Mouse (Mus musculus) c-Kit-negative CD71-positive TER-119-positive erythroid progenitor cells, embryonic 14.5 days (primary cell): ENCODE measurements at regions not wholly inside any gene's neighbourhood (a gene's known extent, or its start where the extent isn't known, plus 50 kb on each side); places are given as distances from the start of the nearest gene placed in this dataset.

Experiments used
- DNase-seq: peaks from one replicate; pipeline ENCODE4 v3.0.0-alpha.2; 2013; ENCODE audit warnings: low read depth, low spot score

- peak; percentile 17 for DNase-seq
Measured at GRCm38 (mm10) chr8:93591608-93592301, 56.1 kb upstream of the Ces5a start.

- DNase-seq = no peak
Measured at GRCm38 (mm10) chr8:93592302-93592651, 56.6 kb upstream of the Ces5a start.

GRCm38 (mm10) chr8:93598613-93599121 lies 63.0 kb upstream of the Ces5a start:
- no peak for DNase-seq

- DNase-seq = no peak
Measured at GRCm38 (mm10) chr8:93599306-93599705, 63.7 kb upstream of the Ces5a start.

DNA sequence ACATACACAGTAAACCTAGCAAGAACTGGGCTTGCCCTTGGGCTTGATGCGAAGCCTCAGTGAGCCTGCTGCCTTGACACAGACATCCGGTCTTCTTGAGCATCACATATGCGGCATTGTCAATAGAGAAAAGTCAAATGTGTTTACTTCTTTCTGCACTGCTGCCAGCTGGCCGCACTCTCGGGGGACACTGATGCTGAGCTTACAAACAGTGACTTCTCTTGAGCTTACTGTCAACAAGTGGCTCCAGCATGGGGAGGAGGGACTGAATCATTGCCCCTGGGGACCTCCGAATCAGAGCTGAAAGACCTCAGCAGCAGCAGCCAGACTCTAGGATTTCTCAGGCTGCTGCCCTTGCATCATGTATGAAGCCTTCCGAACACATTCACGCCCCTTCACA lies 64.1 kb upstream of the Ces5a start:
- DNase-seq = no peak

DNA sequence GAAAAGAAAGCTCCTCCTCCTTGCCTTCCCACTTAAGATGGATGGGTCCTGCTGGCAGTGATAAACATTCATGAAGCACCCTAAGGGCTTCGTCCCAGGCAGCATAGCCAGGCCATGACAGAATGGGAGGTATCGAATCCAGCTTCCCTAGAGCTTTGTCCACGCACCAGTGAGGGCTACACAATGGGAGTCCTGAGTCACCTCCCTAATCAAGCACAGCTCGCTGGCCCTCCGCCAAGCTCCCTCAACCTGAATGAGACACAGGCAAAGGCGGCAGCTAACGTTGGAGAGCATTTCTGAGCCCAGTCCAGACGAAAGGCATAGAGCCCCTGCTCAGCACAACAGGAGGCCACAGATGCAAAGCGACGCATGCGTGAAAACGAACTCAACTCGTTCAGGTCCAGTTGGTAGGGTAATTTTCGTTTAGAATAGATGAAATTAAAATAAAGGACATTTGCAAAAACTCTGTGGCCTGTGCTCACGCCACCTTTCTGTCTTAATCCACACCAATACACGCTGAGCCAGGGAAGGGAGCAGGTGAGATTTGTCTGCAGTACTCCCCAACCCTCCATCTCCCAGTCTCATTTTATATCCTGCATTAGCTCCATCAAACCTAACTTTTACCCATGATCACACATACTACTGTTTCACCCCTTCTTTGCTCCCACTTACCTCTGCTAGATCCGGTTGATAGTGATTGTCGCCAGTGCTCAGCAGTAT lies 91.3 kb upstream of the Ces5a start:
- no peak for DNase-seq

DNA sequence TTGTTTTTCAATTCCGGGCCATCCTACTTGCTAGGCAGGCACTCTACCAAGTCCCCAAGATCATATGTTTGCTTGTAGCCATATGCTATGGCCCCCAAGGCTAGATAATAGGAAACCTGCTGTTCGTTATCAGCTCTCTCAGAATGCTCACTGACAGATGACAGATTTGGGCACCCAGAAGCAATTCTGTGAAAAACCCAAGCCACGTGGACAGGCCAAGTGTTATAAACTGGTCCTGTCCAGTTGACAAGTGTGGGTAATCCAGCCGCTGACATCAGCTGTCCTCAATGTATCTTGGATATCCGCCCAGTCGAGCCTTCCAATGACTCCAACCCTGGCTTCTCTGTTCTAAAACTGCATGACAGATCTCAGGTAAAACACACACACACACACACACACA lies 92.0 kb upstream of the Ces5a start:
- DNase-seq = no peak

GRCm38 (mm10) chr8:93632896-93633295 lies 97.3 kb upstream of the Ces5a start:
- DNase-seq = no peak

DNA sequence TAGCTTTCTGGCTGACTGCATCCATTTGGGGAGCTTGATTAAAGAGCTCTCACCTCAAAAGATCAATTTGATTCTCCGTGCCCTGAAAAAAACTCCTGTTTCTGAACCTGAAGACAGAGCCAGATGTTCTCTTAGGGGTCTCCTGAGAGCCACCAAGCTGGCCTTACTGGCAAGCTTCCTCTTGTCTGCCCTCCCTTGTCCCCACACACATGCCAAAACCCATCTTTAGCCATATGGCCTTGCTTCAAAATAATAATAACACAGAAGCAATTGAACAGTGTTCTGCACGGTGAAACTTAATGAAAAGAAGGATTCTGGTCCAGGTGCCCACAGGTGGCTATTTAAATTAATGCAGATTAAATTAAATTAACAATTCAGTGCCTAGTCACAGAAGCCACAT lies 107.1 kb upstream of the Ces5a start:
- DNase-seq = no peak

- no peak for DNase-seq
Measured at GRCm38 (mm10) chr8:93643471-93644215, 108.0 kb upstream of the Ces5a start.

- no peak for DNase-seq
Measured at GRCm38 (mm10) chr8:93653421-93653820, 117.8 kb upstream of the Ces5a start.

GRCm38 (mm10) chr8:93653913-93654705 lies 118.5 kb upstream of the Ces5a start:
- DNase-seq = no peak

- DNase-seq = no peak
Measured at GRCm38 (mm10) chr8:93655752-93656151, 120.1 kb upstream of the Ces5a start.

DNA sequence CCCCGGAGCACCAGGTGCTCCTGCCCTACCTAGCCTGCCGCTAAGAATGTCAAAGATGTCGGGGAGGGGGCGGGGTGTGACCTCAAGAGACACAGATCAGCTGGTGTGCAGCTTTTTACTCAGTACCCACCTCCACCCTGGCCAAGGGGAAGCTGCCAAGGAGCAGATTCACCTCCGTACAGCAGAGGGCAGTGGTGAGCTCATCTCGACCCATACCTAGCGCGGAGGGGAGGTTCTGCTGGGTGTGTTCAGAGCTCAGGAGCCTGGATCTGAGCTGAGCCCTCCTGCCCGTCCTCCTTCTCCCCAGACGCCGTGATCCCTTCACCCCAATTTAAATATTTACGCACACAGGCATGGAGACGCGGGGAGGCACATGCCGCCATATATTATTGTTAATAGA lies 126.1 kb upstream of the Ces5a start:
- DNase-seq = no peak

DNA sequence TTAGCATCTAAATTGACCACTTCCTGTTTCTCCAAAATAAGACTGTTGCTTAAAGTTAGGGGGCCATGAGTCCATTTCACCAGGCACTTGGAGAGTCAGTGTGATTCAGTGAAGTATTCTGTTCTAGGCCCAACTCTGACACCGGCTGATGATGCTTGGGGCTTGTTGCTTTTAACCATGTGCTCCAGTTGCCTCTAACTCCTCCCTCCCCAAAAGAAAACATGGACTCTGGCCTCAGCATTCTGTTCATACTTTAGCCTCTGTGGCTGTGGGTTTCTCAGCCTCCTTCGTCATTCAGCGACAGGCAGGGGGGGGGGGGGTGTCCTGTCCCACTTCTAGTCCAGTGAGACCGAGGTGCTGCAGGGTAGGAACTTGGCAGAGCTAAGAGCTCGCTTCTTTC lies 126.6 kb upstream of the Ces5a start:
- DNase-seq = no peak

DNA sequence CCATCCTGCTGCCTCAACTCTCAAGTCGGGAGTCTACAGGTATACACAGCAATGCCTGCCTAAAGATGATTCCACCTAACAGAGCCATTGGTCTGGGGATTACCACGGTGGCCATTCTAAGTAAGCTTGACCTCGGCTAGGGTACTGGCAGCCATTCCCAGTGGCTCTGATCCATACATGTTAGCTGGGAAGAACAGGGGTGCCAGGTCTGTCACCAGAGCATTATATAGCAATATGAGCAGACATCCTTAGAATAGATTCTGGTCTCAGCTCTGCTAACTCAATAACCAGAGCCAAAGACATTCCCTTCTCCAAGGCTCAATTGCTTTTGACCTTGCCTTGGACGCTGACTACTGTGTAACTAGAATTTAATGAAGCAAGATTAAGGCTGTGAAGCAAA lies 128.2 kb upstream of the Ces5a start:
- no peak for DNase-seq

GRCm38 (mm10) chr8:93668306-93668705 lies 132.7 kb upstream of the Ces5a start:
- no peak for DNase-seq

DNA sequence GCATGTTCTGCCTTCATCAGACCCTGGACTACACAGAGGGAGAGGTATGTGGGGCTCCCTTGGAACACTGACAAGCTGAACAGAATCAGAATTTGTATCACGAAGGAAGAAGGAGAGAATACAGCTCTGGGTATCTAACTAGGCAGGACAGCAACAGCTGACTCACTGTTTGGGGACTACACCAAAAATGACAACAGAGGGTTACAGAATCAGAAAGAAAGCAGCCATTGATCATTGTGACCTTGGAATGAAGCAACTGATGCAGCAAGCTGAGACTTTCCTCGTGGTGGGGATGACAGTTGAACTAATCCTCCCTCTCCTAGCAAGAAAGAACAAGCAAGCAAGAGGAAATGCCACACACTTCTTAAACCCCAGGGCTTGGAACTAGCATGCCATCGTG lies 135.0 kb upstream of the Gnao1 start:
- no peak for DNase-seq

DNA sequence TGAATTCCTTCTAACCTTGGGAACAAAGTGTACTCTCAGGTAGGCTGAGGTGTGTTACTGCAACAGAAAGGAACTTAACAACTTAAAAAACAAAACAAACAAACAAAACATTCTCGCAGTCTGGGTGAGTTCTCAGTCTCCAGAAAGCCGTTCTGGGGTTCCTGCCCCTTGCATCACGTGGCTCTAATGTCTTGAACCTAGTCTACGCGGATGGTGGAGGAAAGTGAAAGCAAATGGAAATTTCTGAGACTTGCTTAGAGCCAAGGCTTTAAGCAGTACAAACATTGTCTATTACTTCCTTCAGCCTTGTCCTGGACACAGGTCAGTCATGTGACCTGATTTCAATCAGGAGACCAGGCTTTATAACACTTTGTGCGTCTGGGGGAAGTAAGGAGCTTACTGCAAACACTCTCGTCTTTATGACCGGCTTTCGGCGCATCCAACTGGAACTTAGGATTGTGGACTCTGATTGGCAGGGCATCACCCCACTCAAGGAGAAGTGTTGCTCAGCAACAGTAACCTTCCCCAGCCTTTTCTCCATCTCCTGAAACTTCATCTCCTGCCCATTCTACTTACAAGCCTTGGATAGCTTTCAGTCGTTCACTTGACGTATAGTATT lies 125.9 kb upstream of the Gnao1 start:
- DNase-seq = no peak

- DNase-seq = no peak
Measured at GRCm38 (mm10) chr8:93684392-93684791, 125.4 kb upstream of the Gnao1 start.

GRCm38 (mm10) chr8:93688845-93689244 lies 120.9 kb upstream of the Gnao1 start:
- no peak for DNase-seq
